Mouse (Mus musculus) brain, adult 2 months (tissue): Measurements from ENCODE around the gene Rbm45.
A peak's percentile ranks its signal among the peaks of the same experiment; 100 is the strongest.

Experiments
- DNase-seq: peaks from one replicate; pipeline ENCODE4 v3.0.0; 2011; ENCODE audit warnings: low read depth, low spot score

Gene Rbm45

DNA sequence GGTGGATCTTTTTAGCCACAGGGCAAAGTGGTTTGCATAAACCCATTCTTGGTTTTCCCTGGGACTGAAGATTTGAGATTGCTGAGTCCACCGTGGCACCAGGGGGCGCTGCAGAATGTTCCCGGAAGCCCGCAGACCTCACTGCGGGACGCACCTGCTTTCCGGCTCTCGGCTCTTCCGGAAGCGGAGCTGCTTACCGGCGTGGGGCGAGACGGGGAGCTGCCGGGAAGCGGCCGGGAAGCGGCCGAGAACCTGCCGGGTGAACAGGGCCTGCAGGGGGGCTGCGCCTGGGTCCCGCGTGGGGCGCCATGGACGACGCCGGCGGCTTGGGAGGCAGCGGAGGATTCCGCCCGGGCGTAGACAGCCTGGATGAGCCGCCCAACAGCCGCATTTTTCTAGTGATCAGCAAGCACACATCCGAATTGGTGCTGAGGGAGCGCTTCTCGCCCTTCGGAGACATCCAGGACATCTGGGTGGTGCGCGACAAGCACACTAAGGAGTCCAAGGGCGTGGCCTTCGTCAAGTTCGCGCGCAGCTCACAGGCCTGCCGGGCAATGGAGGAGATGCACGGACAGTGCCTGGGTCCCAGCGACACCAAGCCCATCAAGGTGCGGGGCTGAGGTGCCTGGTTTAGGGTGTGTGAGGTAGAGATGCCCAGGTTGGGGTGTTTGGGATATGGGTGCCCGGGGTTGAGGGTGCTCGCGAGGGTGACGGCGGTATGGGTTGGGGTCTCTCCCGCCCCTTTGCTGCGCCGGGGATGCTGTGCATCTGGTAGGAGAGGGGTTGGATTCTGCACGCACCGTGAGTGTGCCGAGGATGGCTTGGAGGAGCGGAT lies at the start of gene Rbm45:
Gene Rbm45, plus strand, starts transcription at position 164 of the 835 bp plus-strand sequence.
- DNase-seq: peak; percentile 96

DNA sequence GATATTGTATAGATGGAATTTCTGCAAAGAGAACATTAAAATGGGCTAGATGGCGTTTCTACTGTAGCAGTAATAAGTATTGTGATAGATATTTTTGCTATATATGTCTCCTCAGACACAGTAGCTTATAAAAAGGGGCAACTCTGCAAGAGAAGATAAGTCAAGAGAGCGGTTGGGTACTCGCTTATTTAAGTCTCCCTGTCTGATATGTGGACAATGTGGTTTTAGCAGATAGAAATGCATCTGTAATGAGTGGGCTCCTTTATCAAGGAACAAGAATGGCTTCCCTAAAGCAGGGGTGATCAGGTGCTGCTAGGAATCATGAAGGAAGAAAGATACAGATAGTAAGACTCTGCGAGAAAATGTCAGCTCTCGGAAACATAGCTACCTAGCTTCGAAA lies 49.4 kb upstream of the Rbm45 start:
- DNase-seq: no peak

DNA sequence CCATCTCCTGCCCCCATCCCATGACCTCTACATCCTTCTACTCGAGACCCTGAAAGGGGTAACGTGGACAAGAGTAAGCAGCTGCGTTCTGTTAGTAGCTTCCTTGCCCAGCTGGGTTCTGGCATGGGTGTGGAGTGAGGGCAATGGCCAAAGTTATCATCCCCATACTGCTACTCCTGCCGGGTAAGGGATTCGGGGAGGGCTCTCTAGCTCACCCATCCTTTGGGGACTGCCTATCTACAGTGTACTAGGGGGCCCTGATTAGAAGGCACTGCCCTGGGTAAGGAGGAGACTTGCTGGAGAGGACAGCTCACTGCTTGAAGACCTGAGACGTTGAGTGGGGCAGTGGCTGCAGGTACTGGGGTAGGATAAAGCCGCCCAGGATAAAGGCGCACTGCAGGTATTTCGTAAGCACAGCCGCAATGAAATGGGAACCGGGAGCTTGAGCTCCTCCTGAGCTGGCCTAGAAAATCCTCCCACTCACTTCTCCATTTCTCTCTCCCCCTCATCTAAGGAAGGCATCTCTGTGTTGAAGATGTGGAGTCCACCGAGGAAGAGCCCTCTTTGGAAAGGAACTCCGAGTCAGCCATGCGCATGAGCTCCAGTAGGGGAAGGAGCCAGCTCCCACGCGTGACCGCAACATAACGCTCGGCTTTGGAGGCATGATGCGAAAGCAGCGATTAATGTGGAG lies 46.5 kb upstream of the Rbm45 start:
- DNase-seq: peak; percentile 66

DNA sequence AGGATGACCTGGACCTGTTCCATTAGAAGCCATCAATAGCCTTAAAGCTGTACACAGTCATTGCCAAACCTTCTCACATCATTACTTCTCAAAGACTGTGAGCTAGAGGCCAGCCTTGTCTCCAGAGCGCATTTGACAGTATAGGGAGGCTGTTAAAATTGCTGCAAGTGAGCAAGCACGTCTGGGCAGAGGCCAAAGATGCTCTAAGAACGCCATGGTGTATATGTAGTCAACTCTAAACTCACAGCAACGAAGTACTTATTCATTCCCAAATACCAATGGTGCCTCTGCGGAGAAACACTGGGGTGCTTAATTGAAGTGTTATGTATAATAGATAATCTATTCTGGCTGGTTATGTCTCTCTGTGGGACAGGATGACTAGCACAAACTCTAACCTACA lies 45.3 kb upstream of the Rbm45 start:
- no peak for DNase-seq

DNA sequence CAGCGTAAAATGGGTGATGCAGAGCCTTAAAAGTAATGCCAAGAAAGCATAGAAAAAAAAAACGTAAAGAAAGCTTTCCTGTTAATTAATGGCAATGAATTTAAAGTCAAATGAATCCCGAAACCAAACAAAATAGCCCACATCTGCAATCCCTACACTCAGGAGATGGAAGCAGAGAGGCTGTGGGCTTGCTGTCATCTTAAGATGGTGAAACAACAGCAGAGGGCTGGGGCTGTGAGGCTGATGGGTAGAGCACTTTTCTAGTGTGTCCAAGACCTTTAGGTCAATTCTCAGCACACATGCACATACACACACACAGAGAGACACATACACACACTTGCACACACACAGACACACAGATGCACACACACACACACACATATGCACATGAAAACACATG lies 43.6 kb upstream of the Rbm45 start:
- DNase-seq: no peak

DNA sequence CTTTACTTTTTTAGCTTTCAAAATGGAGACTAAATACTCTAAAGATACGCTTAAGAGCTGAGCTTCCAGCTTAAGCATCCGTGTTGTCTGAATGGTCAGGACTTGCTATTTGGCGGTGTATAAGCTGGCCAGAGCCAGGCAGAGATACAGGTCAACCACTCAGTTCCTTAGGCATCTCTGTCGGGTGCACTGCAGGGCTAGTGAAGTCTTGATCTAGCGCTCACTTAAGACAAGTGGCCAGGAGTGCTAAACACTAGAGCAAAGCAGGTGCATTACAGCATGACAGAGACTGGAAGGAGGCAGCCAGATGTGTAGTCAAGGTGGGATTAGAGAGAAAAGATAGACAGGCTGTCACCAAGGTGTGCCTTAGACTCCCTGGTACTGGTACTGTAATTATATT lies 39.7 kb upstream of the Rbm45 start:
- DNase-seq: no peak

DNA sequence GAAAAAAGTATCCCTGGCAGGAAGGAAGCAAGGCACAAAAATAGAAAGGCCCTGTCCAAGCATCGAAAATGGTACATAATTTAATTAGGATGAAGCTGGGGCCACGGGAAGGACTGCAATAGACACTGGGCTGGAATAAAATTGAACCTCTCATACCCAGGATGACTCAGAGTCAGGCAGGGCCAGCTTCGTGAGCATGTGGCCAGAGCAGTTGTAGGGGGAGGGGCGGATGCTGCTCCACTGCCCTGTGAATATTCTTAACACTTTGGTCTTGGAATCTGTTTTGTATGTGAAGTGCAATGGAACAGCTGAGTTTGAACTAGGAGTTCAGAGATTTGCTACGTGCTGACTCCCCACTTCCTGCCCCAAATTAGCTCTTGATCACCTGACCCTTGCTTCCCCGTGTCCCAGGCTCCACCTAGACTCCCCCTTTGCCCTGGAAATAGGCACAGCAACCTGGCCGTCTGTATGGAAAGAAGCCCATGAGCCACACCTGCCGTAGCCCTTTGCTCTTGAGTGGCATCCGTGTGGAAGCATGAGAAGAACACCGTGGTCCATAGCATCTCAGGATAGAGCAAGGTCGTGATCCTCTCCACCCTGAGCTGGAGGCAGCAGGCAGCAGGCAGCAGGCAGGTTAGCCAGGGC lies 37.5 kb upstream of the Rbm45 start:
- DNase-seq: peak; percentile 24

DNA sequence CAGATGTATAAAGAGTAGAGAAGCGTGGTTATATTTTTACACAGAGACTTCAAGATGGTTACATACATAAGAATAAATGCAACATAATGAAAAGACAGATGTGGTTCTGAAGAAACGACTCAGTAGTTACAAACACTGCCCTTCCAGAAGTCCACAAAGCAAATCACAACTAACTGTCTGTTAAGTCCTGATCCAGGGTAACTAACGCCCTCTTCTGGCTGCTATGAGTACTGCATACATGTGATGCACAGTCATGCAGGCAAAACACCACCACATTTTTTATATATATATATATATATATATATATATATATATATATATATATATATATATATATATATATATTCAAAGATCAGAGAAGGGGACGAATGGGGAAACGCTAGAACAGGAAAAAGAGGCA lies 35.2 kb upstream of the Rbm45 start:
- DNase-seq: no peak

DNA sequence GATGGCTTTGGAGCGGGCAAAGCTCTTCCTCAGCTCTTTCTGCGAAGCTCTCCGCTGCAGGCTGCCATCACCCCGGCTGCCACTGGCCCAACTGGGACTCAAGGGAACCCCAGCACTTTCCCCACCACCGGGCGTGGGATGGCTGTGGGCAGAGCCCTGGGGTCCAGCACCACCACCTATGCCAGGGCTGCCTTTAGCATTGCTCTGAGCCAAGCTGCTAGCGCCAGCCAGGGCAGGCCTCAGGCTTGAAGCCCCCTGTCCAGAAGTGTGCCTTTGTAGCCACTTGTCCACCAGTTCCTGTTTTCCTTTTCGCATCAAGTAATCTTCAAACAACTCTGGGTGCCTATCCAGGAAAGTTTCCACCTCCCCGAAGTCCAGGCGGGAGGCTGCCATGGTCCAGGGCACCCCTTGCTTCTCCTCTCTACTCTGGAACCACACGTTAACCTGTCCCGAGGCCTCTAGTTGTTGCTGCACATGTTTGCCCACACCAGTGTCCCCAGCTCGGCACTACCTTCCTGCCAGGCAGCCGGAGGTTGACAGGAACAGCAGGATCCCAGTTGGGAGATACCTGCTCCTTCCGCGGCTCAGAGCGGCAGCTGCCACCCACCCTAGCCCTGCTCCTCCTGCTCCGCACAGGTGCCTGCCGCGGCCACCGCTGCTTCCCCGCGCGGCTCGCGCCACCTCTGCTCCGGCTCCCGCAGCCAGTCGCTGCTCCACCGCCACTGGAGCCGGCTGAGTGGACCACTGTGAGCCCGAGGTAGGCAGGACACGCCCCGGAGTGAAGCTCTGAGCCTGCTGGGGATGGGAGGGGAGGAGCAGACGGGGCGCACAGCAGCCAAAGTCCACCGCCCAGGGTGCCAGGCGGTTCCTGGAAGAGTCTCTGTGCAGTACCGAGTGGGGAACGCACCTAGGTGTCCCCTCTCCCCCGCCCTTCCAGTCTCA lies 31.3 kb upstream of the Rbm45 start, which contains the start of gene Pde11a:
Gene Pde11a, minus strand, starts transcription at position 560 of the 942 bp plus-strand sequence.
- no peak for DNase-seq

DNA sequence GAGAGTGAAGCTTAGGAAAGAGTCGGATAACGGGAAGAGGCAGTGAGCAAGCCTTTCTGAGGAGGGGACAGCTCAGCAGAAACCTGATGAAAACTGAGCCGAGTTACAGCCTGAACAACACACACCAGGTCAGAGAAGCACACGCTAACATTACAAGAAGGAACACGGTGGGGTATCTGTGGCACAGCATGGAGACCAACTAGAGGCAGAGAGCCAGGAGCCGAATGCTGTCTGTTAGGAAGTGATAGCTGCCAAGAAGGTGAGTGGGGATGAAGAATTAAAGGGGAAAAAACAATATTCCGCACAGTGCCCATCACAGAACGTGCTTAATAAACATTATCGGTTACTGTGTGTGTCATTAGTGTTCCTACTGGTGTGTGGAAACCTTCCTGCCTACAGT lies 27.6 kb upstream of the Rbm45 start:
- no peak for DNase-seq

DNA sequence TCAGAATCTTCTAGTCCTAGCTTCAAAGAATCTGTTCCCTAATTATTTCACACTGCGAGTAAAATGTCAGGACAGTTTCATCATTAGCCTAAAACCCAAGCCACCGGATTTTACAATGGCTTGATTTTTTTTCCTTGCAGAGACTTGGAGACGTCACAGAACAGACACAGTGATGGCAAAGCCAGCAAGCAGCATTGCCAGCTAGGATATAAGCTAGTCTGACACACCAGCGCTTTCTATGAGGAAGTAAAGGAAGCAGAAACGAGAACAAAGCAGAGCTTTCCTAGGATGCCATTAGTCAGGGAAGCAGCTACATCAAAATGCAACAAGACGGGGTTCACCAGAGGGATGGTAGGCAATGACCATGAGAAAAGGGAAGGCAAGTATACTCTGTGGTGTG lies 21.9 kb upstream of the Rbm45 start:
- DNase-seq: no peak

DNA sequence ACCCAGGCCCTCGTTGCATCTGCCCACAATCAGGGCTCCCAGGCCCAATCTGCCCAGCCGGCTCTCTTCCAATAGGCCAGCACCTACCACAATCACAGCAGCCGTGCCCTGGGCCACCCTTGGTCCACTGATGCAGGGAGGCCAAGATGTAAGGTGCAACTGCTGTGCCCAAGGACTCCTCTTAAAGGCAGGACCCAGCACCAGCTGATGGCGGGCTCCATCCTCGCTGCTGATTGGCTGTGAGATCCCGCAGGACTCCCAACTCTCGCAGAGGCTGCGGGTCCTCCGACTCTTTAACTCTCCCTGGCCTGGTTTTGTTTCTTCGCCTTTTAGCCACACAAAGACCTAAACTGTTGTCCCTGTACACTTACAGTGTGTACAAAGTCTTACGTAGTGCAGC lies 9.6 kb upstream of the Rbm45 start, which contains the start of gene Cyct:
Gene Cyct, minus strand, starts transcription at position 225 of the 400 bp plus-strand sequence.
- no peak for DNase-seq

DNA sequence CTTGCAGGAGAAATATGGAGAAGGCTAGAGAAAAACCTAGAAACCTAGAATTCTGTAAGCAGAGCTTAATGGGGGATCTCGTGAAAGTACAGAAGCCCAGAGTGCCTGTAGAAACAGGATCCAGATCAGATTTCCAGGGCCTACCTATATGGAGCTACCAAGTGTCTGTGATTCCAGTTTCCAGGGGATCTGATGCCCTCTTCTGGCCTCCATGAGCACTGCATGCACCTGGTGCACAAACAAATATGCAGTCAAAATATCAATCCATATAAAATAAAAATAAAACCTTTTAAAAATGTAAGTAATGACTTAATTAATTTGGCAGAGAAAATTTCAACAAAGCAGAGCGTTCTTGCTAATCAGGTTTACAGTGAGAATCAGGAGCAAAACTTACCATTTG lies 7.7 kb upstream of the Rbm45 start:
- DNase-seq: peak; percentile 28

DNA sequence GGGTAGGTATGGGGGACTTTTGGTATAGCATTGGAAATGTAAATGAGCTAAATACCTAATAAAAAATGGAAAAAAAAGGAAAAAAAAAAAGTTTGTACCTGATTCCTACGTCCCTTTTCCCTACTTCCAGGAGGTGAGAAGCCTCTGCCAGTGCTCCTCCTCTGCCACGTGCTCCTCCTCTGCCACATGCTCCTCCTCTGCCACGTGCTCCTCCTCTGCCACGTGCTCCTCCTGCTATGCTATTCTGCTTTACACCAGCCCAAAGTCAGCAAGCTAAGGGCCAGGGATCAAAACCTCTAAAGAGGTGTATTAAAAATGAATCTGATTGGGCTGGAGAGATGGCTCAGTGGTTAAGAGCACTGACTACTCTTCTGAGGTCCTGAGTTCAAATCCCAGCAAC lies 4.0 kb upstream of the Rbm45 start:
- DNase-seq: no peak

DNA sequence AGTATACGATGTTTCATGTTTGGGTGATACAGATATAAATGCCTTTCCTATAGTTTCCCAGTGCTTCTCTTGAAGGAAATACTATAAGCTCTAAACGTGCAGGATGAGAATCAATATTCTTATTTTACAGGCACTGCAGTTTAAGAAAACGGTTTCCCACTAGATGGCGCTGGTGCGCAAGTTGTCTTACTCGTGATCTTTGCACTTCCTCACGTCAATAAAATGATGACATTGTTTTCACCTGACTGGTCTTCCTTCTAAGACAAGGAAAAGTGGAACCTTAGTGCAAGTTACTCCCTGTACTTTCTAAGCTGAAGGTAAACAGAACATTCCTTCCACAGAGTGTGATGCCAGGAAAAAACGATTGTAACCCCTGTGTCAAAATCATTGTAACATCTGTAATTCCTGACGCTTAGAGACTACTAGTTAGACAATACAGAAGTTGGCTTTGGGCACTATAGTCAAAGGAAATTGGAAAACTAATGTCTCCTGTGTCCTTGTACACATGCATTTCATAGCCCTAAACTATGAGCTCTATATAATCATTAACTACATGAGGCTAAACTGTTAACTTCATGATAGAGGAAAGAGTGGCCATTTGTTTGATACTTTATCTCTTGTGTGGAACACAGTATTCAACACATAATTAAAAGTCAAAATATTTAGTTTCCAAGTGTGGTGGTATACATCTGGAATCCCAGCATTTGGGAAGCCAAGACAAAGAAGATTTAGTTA lies 2.4 kb upstream of the Rbm45 start:
- peak; percentile 92 for DNase-seq

DNA sequence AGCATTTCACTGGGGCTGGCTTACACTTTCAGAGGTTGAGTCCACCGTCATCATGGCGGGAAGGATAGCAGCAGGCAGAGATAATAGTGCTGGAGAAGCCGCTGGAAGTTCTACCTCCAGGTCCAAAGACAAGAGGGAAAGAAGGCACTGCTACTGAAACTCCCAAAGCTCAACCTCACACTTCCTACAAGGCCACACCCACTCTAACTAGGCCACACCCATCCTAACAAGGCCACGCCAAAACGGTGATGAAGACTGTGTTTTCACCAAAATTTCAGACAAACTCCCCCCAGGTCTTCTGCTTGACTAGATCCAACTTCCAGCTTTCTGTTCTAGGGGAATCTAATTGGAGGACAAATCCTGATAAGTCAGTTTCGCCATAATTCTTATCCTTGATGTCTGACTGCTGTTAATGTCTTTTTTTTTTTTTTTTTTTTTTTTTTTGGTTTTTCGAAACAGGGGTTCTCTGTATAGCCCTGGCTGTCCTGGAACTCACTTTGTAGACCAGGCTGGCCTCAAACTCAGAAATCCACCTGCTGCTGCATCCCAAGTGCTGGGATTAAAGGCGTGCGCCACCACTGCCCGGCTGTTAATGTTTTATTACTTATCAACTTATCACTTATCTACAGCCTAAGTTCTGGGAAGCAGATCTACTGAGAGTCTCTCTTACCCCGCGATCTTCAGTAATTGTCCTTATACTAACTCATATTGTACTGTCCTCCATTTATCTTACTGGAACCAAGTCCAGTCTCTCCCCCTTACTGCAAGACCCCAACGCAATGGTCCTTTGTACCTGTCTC lies 723 bp upstream of the Rbm45 start:
- no peak for DNase-seq

DNA sequence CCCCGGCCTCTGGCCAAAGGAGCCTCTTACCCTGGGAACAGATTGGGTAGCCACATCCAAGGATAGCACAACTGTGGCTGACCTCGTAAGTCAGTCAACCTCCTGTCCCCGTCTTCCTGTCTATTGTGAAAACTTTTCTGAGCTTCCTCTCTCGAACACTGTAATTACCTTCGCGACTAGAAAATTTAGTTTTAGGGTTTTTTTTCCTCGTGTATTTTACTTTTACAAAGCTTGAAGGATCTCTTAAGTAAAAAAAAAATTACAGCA lies 805 bp downstream of the Rbm45 start:
- DNase-seq: no peak

DNA sequence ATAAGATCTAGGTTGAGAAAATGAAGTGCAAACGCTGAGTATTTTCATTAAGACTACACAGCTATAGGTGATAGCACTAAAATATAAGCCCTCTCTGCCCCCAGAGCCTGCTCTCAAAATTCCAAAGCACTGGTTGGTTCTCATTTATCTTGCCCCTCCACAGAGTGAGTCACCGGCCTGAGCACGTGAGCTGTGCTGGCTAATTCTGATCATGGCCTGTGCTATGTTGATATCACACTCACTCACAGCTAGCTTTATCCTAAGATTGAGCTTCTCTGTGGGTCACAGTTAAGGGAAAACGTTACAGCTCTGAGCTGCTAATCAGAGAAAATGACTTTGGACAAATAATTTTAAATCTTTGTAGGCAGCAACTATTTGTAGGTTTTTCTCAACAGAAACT lies 2.5 kb downstream of the Rbm45 start:
- DNase-seq: no peak

DNA sequence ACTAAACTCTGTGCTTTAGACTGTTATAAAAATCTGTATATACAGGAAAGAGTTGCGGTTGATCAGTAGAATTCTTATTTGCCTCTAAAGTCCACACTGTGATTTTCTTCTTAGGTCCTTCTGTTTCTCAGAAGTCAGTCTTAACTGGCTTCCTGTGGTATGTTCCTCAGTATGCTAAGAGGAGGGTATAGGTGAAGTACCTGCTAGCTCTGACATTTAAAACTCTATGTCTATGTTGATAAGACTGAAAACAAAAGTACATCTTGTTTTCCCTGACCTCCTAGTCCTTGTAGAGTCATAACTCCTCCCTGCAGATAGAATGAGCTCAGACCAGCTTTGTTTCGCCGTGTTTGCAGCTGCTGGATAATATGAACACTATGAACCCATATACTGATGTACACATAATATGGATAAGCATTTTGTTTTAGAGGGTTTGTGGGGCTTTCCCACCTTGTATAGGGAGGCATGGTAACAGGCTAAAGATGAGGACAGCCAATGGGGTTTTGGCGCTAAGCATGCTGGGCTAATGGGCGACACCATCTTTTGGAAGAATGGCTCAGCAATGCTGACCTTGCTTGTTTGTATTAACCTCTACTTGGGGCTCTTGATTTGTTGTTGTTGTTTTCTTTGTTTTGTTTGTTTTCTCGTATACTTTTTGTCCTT lies 4.9 kb downstream of the Rbm45 start:
- DNase-seq: no peak

DNA sequence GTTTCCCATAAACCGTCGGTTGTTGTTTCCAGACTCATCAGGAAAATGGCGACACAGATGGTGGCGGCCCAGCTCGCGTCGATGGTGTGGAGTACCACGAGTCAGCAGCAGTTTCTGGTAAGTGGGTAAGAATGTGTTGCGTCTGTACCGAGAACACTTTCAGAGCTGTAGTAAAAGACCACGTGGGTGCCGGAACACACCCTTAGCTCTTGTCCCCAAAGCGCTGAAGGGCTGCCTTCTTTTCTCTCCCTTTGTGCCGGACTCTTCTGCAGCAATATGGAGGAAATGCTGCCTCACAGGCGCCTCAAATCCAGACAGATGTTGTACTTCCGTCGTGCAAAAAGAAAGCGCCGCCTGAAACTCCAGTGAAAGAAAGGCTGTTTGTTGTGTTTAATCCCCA lies 8.9 kb downstream of the Rbm45 start:
- no peak for DNase-seq
